Mouse (Mus musculus) erythroid progenitor cell, adult 5-6 weeks (primary cell): ENCODE results near the gene Rgs8. TPM values are rescaled to one million over a fixed set of nuclear protein-coding genes. Genes with fewer than 3 reads are reported as not detected.

Experiments used
- ATAC-seq: replicated peaks from 2 replicates; pipeline ENCODE4 v1.8.0; 2016; ENCODE audit warnings: moderate number of reproducible peaks, mild to moderate bottlenecking, moderate TSS enrichment, inconsistent platforms; ENCODE audit not compliant: poor library complexity, low FRiP score, severe bottlenecking
- total RNA-seq, 2 experiments: library from RNA; stranded (forward) in 1 of 2; stranded (reverse) in 1 of 2; fragments of 150-400 nt in 1 of 2; fragments of 186-747, 209-891 nt in 1 of 2; gene quantifications; 2 replicates each; pipeline versions ENCODE4 v1.2.3 to v1.2.4; 2015 to 2017; ENCODE audit warnings: low replicate concordance in 2 of 2

The Rgs8 gene
- total RNA-seq, 2 experiments from 2014 or later: not detected

- no peak for ATAC-seq
These were observed 18.5 kb downstream of the Rgs8 start for GRCm38 (mm10) chr1:153671352-153671751.

GRCm38 (mm10) chr1:153672698-153673097, 19.9 kb downstream of the Rgs8 start:
- no peak for ATAC-seq

DNA sequence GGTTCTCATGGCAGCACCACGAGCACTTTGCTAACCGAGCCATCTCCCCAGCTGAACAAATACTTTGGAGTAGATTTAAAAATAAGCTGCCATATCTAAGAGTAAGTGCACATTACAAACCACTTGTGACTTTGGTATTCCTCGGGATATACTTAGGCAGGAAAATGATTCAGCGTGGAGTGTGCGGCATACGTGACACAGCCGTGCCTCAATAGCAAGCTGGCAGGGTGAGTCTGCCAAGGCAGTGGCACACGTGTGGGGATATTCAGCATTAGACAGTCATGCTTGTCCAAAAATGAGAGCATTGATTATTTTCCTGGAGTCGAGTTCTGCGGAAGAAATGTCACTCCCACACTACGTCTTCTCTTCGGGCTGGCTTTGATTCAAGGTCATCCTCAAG, 21.1 kb downstream of the Rgs8 start:
- no peak for ATAC-seq

DNA sequence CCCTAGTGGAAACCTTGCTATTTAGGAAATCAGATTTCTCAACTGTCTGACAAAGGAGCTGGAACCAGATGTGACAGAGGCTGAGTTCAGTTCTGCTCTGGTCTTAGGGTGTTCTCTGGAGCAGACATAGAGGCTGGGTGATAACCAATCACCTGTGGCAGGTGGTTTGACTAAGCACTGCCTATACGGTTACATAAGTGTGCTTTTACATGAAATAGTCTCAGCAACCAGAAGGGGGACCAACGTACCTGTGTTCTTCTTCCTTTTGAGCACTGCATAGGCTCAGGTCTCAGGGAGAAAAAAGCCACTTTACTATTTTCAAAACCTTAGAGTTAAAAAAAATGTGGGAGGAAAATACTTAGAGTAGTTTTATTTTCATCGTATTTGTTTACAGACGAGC, 22.8 kb downstream of the Rgs8 start:
- no peak for ATAC-seq

- ATAC-seq: no peak
These were observed 24.8 kb downstream of the Rgs8 start for GRCm38 (mm10) chr1:153677635-153678034.

GRCm38 (mm10) chr1:153679147-153679546, 26.3 kb downstream of the Rgs8 start:
- no peak for ATAC-seq

DNA sequence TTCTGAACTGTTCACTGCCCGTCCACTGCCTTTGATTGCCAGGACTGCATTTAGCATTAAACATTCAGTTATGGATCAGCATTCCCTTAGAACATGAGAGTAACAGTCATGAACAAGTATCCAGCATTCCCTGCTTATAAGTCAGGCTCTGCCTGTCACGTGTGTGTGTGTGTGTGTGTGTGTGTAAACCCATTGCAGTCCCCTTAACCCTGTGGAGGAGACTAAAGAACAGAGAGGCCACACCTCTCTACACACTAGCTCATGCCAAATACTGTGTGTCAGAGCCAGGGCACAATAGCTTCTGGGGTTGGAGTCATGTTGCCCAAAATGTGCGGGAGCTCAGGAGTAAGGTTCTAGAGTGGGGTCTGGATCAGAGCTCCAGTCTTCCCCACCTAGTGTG, 26.8 kb downstream of the Rgs8 start:
- no peak for ATAC-seq

DNA sequence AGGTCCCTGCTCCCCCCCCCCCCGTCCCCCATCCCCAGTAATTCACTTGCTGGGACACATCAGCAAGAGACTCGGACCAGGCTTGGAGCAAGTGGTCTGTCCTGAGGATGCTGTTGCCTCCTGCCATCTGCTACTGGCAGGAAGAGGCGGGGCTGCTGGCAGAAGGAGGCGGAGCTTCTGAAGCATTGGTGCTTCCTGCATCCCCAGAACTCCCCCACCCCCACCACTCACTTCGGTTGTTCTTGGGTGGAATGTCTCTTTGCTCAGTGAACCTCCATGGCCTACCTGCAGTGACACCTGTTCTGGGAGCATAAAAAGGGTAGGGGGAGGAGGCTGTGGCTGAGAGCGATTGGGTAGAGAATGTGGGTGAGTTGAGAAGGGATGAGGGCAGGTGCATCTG, 27.5 kb downstream of the Rgs8 start:
- no peak for ATAC-seq

GRCm38 (mm10) chr1:153681036-153681435, 28.2 kb downstream of the Rgs8 start:
- ATAC-seq: no peak

DNA sequence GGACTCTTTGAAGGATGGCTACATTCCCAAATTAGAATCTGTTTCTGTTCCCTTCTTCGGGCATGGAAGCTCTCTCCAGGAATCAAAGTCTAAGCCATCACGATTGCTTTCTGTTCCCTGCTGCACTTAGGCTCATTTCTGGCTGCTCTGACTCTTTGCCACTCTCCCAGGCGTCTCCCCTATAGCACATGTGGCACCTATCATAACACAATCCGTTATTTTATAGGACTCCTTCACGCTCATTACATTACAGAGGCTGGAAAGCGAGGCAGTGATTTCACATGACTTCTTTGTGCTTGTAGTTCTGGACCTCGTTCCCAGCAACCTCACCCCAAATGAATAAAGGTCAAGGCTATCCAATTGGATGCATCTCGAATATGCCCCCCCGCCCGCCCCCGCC, 30.4 kb downstream of the Rgs8 start:
- no peak for ATAC-seq

GRCm38 (mm10) chr1:153685630-153686029, 32.8 kb downstream of the Rgs8 start:
- no peak for ATAC-seq

DNA sequence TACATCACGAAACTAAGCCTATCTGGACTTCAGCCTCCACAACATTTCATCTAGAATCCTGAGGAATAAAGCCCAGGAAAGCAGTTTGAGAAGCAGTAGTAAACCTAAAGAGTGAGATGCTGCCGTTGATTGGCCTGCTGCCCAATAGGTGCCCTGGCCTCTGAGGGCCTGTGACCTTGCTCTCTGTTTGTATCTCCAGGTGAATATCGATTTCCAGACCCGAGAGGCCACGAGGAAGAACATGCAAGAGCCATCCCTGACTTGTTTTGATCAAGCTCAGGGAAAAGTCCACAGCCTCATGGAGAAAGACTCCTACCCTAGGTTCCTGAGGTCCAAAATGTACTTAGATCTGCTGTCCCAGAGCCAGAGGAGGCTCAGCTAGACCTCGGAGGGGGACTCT, 39.7 kb downstream of the Rgs8 start:
- no peak for ATAC-seq

DNA sequence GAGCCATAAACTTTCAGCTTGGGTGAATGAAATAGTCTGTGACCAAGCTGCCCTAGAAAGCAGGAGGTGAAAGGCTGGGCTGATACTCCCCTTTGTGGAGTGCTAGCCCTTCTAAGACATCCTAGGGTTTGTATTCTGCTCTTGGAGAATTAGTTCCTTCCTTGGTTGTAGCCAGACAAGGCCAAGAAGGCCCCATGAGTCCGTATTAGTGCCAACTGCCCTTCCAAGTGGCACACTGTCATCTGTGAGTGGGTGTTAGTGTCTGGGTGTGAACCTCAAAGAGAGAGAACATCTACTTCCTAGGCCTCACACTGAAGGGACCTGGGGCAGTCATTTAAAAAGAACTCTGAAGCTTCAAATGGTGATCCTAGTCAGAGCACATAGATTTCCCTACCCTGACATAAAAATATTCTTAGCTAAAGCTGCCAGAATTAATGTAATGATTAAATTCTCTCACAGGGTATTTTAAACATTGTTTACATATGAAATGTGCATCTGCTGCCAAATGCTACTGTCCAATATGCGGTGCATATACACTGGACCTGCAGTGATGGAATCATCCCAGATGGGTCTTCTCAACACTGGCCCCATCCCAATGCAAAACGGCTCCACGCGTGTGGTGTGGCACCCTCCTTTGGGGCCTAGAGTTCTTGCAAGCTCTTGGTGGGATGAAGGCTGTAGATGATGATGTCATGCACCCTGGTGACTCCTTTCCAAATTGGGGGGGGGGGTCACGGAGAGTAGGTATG, 41.7 kb downstream of the Rgs8 start:
- no peak for ATAC-seq

DNA sequence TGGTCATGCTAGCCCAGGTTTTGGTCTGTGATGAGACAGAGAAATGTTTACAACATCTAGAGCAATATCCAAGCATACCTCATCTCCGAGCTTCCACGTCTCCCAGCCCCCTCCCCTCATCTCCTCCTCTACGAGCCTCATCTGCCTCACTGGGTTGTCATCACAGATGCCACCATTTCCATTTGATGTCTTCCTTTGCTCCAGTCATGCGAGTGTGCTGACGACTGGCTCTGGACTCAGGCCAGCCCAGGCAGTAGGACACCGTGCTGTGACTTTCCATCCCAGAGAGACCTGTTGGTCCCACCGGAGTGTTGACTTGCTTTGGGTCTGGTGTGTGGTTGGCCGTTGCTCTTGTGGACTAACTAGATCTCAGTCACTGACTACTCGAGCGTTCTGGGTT, 42.6 kb downstream of the Rgs8 start:
- no peak for ATAC-seq

DNA sequence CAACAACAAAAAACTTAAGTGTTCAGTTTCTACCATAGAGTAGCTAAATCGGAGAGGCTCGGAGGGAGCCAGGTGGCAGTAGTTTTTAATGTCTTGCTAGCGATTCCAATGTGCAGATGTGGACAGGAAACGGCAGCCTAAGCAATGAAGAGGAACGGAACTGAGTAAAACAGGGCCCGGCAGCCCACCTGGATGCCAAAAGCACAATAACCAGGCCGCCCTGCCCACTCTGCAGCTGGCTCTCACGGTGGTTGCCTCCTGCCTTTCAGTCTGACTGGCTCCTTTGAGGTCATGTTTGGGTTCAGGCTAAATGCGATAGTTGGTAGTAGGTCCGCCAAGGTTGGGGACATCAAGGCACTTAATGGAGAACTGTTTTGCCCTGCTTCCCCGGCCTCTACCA, 43.3 kb downstream of the Rgs8 start:
- ATAC-seq: no peak

DNA sequence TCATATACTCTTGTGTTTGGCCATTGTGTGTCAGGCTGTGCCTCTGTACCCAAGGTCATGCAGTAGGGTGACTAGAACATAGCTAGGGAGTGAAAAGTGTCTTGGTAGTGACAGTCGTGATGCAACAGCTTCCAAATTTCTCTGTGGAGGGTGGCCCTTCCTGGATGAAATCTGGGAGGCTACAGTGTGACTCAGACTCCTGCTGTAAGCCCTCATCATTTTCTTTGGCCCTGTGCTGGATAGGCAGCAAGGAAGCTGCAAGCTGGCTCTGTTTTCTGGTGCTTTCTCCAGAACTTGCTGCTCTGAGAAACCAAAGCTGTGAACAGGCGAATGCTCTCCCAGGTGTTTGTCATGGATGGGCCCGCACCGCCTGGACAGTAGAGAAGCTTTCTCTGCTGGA, 43.7 kb downstream of the Rgs8 start:
- no peak for ATAC-seq

- no peak for ATAC-seq
These were observed 44.9 kb downstream of the Rgs8 start for GRCm38 (mm10) chr1:153697581-153698251.

DNA sequence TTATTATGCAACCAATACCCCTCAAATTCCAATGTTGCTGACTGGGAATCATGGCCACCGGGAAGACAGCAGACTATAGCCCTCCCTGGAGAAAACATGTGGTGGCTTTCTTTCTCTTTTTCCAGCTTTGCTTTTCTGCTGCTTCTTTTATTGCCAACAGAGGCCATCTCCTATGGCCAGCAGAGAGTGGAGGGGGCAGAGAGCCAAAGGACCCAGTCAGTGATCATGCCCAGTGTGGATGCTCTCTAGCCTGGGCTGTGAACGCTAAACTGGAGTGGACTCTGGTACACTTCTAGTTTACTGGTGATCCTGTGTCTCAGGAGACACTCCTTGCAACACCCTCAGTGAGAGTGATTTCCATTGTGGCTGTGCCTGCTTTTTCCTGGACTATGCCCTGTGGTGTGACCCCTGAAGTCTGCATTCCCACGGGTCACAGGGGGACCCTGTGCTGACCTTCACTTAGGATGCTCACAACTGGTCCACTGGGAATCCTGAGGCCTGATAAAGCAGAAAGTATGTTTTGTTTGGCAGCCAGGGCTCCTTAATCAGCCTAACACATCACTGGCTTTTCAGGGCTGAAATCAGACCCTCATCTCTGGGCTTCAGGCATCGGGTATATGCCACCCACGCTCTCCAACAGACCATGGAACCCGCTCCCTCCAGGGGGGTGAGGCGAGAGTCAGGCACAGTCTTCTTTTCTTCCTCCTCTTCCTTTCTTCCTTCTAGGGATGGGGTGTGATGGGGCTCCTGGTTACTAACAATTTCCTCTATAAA, 45.7 kb downstream of the Rgs8 start:
- ATAC-seq: no peak

DNA sequence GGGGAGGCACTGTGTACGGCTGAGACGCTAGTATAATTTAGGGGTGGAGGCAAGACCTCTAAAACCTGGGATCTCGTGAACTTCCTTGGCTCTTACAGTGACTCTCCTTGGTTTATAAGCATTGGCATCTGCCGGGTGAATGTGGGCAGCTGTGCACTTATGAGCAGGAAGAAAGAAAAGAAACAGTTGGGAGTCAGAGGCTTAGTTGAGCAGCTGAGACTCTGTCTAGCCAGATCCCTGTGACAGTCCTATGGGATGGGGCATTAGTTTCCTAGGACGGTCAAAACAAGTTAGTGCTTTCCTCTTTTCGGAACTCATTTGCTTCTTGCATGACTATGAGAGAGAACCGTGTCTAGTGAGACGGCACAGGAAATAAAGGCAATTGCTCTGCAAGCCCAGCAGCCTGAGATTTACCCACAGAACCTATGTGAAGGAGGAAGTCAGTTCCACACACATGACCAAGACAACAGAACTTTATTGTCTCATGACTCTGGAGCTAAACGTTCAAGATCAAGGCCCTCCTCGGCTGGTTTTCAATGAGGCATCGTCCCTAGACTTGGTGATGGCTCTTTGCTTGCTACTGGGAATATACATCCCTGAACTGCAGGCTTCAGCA, 47.7 kb downstream of the Rgs8 start:
- ATAC-seq: no peak

DNA sequence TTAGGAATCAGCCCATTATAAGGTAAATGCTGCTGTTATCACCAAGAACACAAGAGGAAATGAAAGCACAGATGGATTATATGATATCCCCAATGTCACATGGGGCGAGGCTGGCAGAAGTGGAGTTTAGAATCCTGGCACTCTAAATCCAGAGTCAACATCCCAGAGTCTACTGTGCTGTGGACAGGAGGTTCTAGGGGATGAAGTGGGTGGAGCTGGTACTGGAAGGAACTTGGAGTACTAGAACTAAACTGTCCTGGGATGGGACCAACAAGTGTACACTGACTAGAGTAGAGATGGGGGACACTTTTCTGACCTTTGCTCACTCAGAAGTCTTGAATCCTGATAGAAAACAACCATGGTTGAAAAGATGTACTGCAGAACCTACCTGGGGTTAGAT, 48.6 kb downstream of the Rgs8 start:
- no peak for ATAC-seq
